Mouse (Mus musculus) CH12F3 (cell line): ENCODE results near the gene Pigt.

ENCODE experiments used
- in situ Hi-C: fragments of 300-500 bp; cut with MboI; formaldehyde crosslinking; loops from 2 replicates; pipeline ENCODE4 v1.14.3; 2020; ENCODE audit warnings: low sequenced_read_pairs

Pigt gene

DNA sequence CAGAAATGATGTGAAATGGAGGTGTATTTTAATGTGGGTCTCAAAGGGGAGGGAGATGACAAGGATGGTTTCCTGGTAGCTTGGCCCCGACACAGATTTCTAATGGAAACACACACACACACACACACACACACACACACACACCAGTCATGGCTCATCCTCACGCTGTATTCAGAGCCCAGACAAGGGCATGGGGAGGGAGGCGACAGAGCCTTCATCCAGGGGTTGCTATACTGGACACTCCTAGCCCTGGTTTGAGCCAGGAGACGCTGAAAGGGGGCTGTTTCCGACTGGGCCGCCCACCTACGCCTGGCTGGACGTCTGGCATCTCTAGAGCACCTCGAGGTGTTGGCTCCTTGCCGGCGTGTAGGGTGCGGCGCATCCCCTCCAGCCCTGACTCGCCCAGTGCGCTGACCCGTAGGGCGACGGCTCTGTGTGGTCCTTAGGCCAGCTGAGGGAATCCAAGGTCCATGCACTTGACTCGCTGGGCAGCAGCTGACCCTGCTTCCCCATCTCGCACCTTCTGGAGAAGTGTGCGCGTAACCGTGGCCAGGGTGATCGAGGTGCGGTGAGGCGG lies 11.6 kb upstream of the Pigt start, which contains the start of gene Dbndd2:
Dbndd2 (plus strand) TSS at position 426 of the 577 bp plus-strand sequence.
- in situ Hi-C loops, result no loop called here

GRCm38 (mm10) chr2:164486258-164487114 lies 10.8 kb upstream of the Pigt start:
- in situ Hi-C loops, result no loop called here

DNA sequence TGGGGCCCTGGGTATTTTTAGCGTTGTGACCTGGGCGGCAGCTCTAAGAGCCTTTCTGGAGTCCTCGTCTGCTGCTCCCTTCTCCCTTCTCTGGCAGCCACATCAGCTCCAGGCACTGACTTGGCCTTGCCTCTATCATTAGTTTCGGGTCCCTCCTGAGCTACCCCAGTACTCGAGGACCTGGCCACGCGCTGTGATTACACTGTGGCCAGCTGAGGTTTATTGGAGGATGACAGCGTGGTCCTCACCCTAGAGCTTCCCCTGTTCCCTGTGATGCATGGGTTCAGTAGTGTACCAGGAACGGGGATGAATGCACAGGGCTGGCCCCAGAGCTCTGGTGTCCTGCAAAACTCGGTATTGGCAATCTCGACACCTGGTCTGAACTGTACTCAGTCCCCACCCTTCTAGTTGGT lies 10.2 kb upstream of the Pigt start:
- in situ Hi-C loops, result no loop called here

GRCm38 (mm10) chr2:164487812-164488211 lies 9.5 kb upstream of the Pigt start:
- in situ Hi-C loops, result no loop called here

DNA sequence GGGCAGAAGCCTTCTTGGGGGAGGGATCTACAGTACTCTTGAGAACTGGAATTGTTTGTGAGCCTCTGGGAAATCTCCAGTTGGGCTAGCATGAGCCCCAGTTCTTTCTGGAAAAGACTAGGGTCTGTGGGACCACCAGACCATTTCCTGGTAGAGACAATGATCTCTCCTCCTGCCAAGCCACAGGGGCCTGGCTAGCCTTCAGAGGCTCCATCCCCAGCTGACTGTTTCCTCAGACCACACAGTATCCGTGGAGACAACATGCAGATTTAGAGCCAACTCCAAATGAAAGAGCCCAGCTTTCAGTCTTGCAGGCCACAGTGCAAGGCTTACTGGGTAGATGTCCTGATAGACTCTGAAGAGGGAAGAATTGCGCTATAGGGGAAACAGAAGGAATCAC lies 3.2 kb upstream of the Pigt start:
- in situ Hi-C loops, result no loop called here

- in situ Hi-C loops, result no loop called here
Observed at GRCm38 (mm10) chr2:164496331-164496730, 989 bp upstream of the Pigt start.

DNA sequence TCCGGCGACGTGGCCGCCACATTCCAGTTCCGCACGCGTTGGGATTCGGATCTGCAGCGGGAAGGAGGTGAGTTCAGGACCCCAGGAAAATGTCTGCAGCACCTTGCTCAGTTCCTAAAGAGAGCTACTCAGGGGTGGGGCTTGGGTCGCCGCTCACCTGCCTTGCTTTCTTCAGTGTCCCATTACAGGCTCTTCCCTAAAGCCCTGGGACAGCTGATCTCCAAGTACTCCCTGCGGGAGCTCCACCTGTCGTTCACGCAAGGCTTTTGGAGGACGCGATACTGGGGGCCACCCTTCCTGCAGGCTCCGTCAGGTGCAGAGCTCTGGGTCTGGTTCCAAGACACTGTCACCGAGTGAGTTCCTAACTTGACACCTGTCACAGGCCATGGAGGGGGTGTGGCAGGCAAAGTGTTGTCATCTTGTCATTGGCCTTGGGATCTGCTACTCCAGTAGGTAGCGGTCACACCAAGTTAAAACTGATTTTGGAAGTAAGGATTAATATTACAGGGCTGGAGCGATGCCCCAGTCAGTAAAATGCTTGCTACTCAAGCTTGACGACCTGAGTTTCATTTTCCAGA lies 460 bp downstream of the Pigt start:
- in situ Hi-C loops, result no loop called here

DNA sequence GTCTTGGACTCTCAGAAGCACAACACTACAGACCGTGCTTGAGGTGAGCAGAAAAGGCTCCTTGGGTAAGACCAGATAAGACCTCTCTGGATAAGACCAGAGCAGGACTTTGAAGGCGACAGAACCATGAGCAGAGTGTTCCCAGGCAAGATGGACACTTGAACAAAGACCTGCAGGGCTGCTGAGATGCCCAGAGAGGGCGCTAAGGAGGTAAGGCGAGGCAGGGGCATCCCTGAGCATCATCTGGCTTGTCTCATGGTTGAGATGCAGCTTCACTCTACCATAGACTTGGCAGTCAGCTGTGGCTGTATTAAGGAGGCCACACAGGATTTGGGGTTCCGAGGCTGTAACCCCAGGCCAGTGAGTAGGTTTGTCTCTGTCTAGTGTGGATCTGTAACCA lies 2.0 kb downstream of the Pigt start:
- in situ Hi-C loops, result no loop called here

- in situ Hi-C loops, result no loop called here
Observed at GRCm38 (mm10) chr2:164500511-164500910, 3.2 kb downstream of the Pigt start.

DNA sequence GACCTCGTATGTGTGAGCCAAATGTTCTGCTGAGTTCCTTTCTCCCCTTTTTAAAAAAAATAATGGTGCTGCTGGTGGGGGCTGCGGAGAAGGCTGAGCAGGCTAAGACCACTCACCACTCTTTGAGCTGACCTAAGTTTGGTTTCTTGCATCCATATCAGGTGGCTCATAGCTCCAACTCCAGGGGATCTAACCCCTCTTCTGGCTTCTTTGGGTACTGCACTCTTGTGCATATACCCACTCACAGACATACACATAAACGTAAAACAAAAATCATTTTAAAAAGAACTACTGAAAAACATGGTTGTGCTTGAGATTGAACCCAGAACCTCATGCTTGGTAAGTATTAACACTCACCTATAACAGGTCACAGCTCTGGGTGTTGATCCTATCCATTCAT lies 7.6 kb downstream of the Pigt start:
- in situ Hi-C loops, result no loop called here

GRCm38 (mm10) chr2:164505619-164506347 lies 8.5 kb downstream of the Pigt start:
- in situ Hi-C loops, result no loop called here

GRCm38 (mm10) chr2:164507811-164508210 lies 10.5 kb downstream of the Pigt start:
- in situ Hi-C loops, result no loop called here

DNA sequence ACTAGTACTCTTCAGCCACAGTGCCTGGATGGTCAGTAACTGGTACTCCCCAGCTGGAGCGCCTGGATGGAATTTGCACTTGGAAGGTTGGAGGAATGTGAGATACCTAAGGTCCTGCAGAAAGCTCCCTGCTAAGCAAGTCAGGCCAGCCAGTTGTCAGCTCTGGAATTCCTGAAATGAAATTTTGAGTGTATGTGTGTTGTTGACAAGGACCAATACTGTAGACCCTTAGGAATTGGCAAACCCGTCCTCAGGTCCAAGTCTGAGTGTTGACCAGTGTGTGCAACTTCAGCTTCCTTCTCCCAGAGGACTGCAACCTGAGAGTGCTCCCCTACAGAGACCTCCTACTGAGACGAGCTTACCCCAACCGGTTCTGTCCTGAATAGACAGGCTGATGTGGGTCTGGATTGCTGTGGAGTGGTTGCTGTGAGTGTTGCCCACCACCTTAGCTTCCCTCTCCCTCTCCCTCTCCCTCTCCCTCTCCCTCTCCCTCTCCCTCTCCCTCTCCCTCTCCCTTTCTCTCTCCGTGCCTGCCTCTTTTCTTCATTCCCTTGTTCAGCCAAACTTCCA lies 13.4 kb downstream of the Pigt start:
- in situ Hi-C loops, result no loop called here

- in situ Hi-C loops, result no loop called here
Observed at GRCm38 (mm10) chr2:164512121-164512909, 15.0 kb downstream of the Pigt start.

DNA sequence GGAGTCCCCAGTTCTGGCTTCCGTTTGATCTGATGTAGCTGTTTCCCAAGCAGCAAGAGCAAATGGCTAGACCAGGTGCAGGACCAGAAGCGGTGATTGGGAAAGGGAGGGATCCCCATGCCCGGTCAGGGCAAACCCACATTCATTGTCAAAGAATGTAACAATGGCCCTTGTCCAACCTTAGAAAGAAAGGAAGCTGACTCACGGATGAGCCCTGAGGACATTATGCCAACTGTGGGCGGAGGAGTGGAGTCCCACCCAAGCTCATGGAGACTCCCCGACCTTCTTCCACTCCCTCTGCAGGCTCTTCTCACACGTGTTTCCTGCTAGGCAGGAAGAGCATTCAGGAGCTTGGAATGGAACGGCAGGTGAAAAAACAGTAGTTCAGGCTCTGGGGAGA lies 16.1 kb downstream of the Pigt start:
- in situ Hi-C loops, result no loop called here

GRCm38 (mm10) chr2:164514916-164515315 lies 17.6 kb downstream of the Pigt start:
- in situ Hi-C loops, result no loop called here

- in situ Hi-C loops, result no loop called here
Observed at GRCm38 (mm10) chr2:164515897-164516296, 18.6 kb downstream of the Pigt start.

DNA sequence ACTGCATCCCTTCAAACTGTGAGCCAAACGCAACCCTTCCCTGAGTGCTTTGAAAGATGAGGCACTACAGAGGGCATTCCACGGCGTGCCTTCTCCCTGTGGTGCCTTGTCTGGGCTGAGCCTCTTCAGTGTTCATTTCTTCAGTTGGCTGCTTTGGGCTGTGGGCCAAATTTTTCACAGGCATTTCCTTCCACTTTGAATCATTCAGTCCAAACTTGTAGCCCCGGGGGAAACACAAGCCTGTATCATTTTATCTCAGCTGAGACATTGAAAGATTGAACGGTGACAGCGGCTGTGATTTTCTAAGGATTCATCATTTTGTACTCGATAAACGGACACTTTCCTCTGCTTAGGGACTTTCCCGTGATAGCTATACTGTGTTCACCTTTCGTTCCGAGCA lies 19.3 kb downstream of the Pigt start:
- in situ Hi-C loops, result no loop called here

GRCm38 (mm10) chr2:164517485-164518221 lies 20.3 kb downstream of the Pigt start:
- in situ Hi-C loops, result no loop called here
